Mouse (Mus musculus) hindbrain, embryonic 10.5 days (tissue): ENCODE measurements at regions not wholly inside any gene's neighbourhood (a gene's known extent, or its start where the extent isn't known, plus 50 kb on each side); places are given as distances from the start of the nearest gene placed in this dataset.

Experiments
- DNase-seq: peaks from one replicate; pipeline ENCODE4 v3.0.0-alpha.2; 2017; ENCODE audit warnings: low spot score
- H3K27ac ChIP-seq: fragments of 300-500 bp; sonication (generic); 2 replicates; pipeline ENCODE4 v1.5.1; 2016; ENCODE audit warnings: mild to moderate bottlenecking, moderate library complexity
- H3K27me3 ChIP-seq: fragments of 300-500 bp; sonication (generic); 2 replicates; pipeline ENCODE4 v1.6.1; 2016; ENCODE audit warnings: mild to moderate bottlenecking; ENCODE audit not compliant: poor library complexity, insufficient read depth, severe bottlenecking
- H3K36me3 ChIP-seq: fragments of 300-500 bp; sonication (generic); 2 replicates; pipeline ENCODE4 v1.6.1; 2016; ENCODE audit warnings: mild to moderate bottlenecking, moderate library complexity
- H3K4me1 ChIP-seq: fragments of 300-500 bp; sonication (generic); replicated peaks from 2 replicates; pipeline ENCODE4 v1.6.1; 2016; ENCODE audit warnings: mild to moderate bottlenecking
- H3K4me3 ChIP-seq: fragments of 300-500 bp; sonication (generic); 2 replicates; pipeline ENCODE4 v1.5.1; 2016; ENCODE audit warnings: mild to moderate bottlenecking, moderate library complexity
- H3K9me3 ChIP-seq: fragments of 300-500 bp; sonication (generic); 2 replicates; pipeline ENCODE4 v1.6.1; 2016; ENCODE audit warnings: mild to moderate bottlenecking, moderate library complexity
- WGBS: fragments of 180-500 bp; shearing (Covaris S2); methylation state at CpG from one replicate; pipeline ENCODE4 v1.1.7; 2016; 5-methylcytosine and 5-hydroxymethylcytosine counted together

GRCm38 (mm10) chr11:114611690-114612089 lies 56.6 kb upstream of the Rpl38 start:
- H3K9me3 ChIP-seq = peaks cover 6% of the 10 kb centered on the region; the same call in 1 of the 2 replicates
- H3K4me3 ChIP-seq = no peak overlapping the region
- no peak overlapping the region for H3K27ac ChIP-seq
- no peaks in the 10 kb centered on the region for H3K4me1 ChIP-seq
- H3K27me3 ChIP-seq = 0 out of 2 replicates have a peak, but pooled peaks cover 4% of the 10 kb centered on the region
- DNase-seq = no peak
- H3K36me3 ChIP-seq = no peaks in the 10 kb centered on the region
- 78% methylated on average over 8 of the region's 8 CpGs for WGBS

- WGBS = 92% methylated on average over 9 of the region's 9 CpGs
- no peak for DNase-seq
- no peak overlapping the region for H3K4me3 ChIP-seq
- no peaks in the 10 kb centered on the region for H3K27me3 ChIP-seq
- no peaks in the 10 kb centered on the region for H3K4me1 ChIP-seq
- no peak overlapping the region for H3K27ac ChIP-seq
- H3K36me3 ChIP-seq = no peaks in the 10 kb centered on the region
- H3K9me3 ChIP-seq = peaks cover 14% of the 10 kb centered on the region
Observed at GRCm38 (mm10) chr11:114608009-114608408, 60.3 kb upstream of the Rpl38 start.

- Histone ChIP-seq H3K4me3 (no peak overlapping the region), H3K4me1 (peaks cover 7% of the 10 kb centered on the region), H3K27me3 (no peaks in the 10 kb centered on the region), H3K9me3 (peaks cover 12% of the 10 kb centered on the region), H3K36me3 (no peaks in the 10 kb centered on the region), H3K27ac (no peak overlapping the region)
- DNase-seq = no peak
- WGBS = 80% methylated on average over 6 of the region's 6 CpGs
Observed at GRCm38 (mm10) chr11:114603108-114603507, 65.2 kb upstream of the Rpl38 start.

GRCm38 (mm10) chr11:114597225-114597624 lies 71.1 kb upstream of the Rpl38 start:
- no peaks in the 10 kb centered on the region for H3K36me3 ChIP-seq
- no peak overlapping the region for H3K4me3 ChIP-seq
- peaks cover 27% of the 10 kb centered on the region for H3K4me1 ChIP-seq
- H3K9me3 ChIP-seq = no peaks in the 10 kb centered on the region
- peak; percentile 68 for DNase-seq
- no peaks in the 10 kb centered on the region for H3K27me3 ChIP-seq
- peak overlapping the region; percentile 81 for H3K27ac ChIP-seq
- WGBS = 24% methylated on average over 2 of the region's 2 CpGs

- H3K27me3 ChIP-seq = no peaks in the 10 kb centered on the region
- no peak overlapping the region for H3K27ac ChIP-seq
- H3K9me3 ChIP-seq = no peaks in the 10 kb centered on the region
- no peak for DNase-seq
- no peaks in the 10 kb centered on the region for H3K36me3 ChIP-seq
- H3K4me1 ChIP-seq = peaks cover 22% of the 10 kb centered on the region
- no peak overlapping the region for H3K4me3 ChIP-seq
- WGBS = 81% methylated on average over 9 of the region's 9 CpGs
Observed at GRCm38 (mm10) chr11:114592961-114593360, 75.4 kb upstream of the Rpl38 start.

- no peaks in the 10 kb centered on the region for H3K27me3 ChIP-seq
- H3K9me3 ChIP-seq = 0 out of 2 replicates have a peak, but pooled peaks cover 10% of the 10 kb centered on the region
- H3K4me3 ChIP-seq = no peak overlapping the region
- 67% methylated on average over 9 of the region's 9 CpGs for WGBS
- DNase-seq = no peak
- H3K36me3 ChIP-seq = no peaks in the 10 kb centered on the region
- no peak overlapping the region for H3K27ac ChIP-seq
- H3K4me1 ChIP-seq = peaks cover 11% of the 10 kb centered on the region; the same call in 1 of the 2 replicates
Observed at GRCm38 (mm10) chr11:114588554-114588953, 79.8 kb upstream of the Rpl38 start.

- H3K27ac ChIP-seq = no peak overlapping the region
- no peak overlapping the region for H3K4me3 ChIP-seq
- peaks cover 14% of the 10 kb centered on the region; the same call in 1 of the 2 replicates for H3K4me1 ChIP-seq
- 85% methylated on average over 4 of the region's 4 CpGs for WGBS
- 0 out of 2 replicates have a peak, but pooled peaks cover 10% of the 10 kb centered on the region for H3K9me3 ChIP-seq
- no peaks in the 10 kb centered on the region for H3K36me3 ChIP-seq
- no peaks in the 10 kb centered on the region for H3K27me3 ChIP-seq
- no peak for DNase-seq
Observed at GRCm38 (mm10) chr11:114587986-114588385, 80.3 kb upstream of the Rpl38 start.

GRCm38 (mm10) chr11:114586400-114586799 lies 81.9 kb upstream of the Rpl38 start:
- H3K4me3 ChIP-seq = no peak overlapping the region
- H3K27ac ChIP-seq = no peak overlapping the region
- H3K9me3 ChIP-seq = 0 out of 2 replicates have a peak, but pooled peaks cover 10% of the 10 kb centered on the region
- DNase-seq = no peak
- peaks cover 14% of the 10 kb centered on the region; the same call in 1 of the 2 replicates for H3K4me1 ChIP-seq
- 88% methylated on average over 12 of the region's 12 CpGs for WGBS
- no peaks in the 10 kb centered on the region for H3K36me3 ChIP-seq
- no peaks in the 10 kb centered on the region for H3K27me3 ChIP-seq

GRCm38 (mm10) chr11:114584804-114585203 lies 83.5 kb upstream of the Rpl38 start:
- 84% methylated on average over 6 of the region's 6 CpGs for WGBS
- Histone ChIP-seq H3K27me3 (no peaks in the 10 kb centered on the region), H3K4me1 (peaks cover 14% of the 10 kb centered on the region; the same call in 1 of the 2 replicates), H3K4me3 (no peak overlapping the region), H3K9me3 (0 out of 2 replicates have a peak, but pooled peaks cover 10% of the 10 kb centered on the region), H3K36me3 (no peaks in the 10 kb centered on the region), H3K27ac (no peak overlapping the region)
- DNase-seq = no peak

GRCm38 (mm10) chr11:114584146-114584545 lies 84.2 kb upstream of the Rpl38 start:
- H3K4me1 ChIP-seq = 0 out of 2 replicates have a peak, but pooled peaks cover 10% of the 10 kb centered on the region
- no peak for DNase-seq
- H3K9me3 ChIP-seq = 0 out of 2 replicates have a peak, but pooled peaks cover 10% of the 10 kb centered on the region
- H3K27ac ChIP-seq = no peak overlapping the region; the same call in 1 of the 2 replicates
- 83% methylated on average over 5 of the region's 5 CpGs for WGBS
- no peaks in the 10 kb centered on the region for H3K27me3 ChIP-seq
- H3K36me3 ChIP-seq = no peaks in the 10 kb centered on the region
- no peak overlapping the region for H3K4me3 ChIP-seq

- Histone ChIP-seq H3K36me3 (no peaks in the 10 kb centered on the region), H3K9me3 (peaks cover 9% of the 10 kb centered on the region; the same call in 1 of the 2 replicates), H3K27me3 (no peaks in the 10 kb centered on the region), H3K4me1 (0 out of 2 replicates have a peak, but pooled peaks cover 10% of the 10 kb centered on the region), H3K27ac (no peak overlapping the region), H3K4me3 (no peak overlapping the region)
- 54% methylated on average over 2 of the region's 2 CpGs for WGBS
- DNase-seq = no peak
Observed at GRCm38 (mm10) chr11:114579986-114580385, 88.3 kb upstream of the Rpl38 start.

GRCm38 (mm10) chr11:114578551-114578950 lies 89.8 kb upstream of the Rpl38 start:
- Histone ChIP-seq H3K4me1 (0 out of 2 replicates have a peak, but pooled peaks cover 2% of the 10 kb centered on the region), H3K27me3 (no peaks in the 10 kb centered on the region), H3K27ac (no peak overlapping the region), H3K9me3 (peaks cover 12% of the 10 kb centered on the region; the same call in 1 of the 2 replicates), H3K4me3 (no peak overlapping the region), H3K36me3 (no peaks in the 10 kb centered on the region)
- WGBS = 94% methylated on average over 6 of the region's 6 CpGs
- no peak for DNase-seq

GRCm38 (mm10) chr11:114576803-114577202 lies 91.5 kb upstream of the Rpl38 start:
- H3K27ac ChIP-seq = no peak overlapping the region
- H3K4me3 ChIP-seq = no peak overlapping the region
- H3K9me3 ChIP-seq = peaks cover 12% of the 10 kb centered on the region; the same call in 1 of the 2 replicates
- no peak for DNase-seq
- no peaks in the 10 kb centered on the region for H3K4me1 ChIP-seq
- 81% methylated on average over 8 of the region's 8 CpGs for WGBS
- peaks cover 2% of the 10 kb centered on the region; the same call in 1 of the 2 replicates for H3K27me3 ChIP-seq
- no peaks in the 10 kb centered on the region for H3K36me3 ChIP-seq
